Mouse (Mus musculus): ENCODE results near the gene Mlycd.

DNA sequence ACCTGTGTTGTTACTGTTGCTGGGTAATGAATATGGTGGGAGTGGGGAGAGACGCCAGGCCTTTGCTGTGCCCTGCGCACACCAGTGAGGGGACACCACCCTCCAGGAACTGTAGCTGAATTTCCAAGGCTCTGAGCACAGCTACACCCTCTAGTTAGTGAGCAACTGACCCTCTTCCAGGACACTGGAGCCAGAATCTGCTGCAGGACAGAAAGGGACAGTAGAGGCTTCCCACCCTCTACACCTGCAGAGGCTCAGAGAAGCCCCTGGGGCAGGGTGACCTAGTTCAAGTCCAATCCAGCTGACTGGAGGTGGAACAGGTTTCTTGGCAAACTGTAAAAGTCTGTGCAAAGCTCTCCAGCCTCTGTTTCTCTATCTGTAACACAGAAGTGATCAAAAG is 44.7 kb downstream of the Mlycd start:
- TF ChIP-seq BHLHE40 (IDR thresholded peaks at IDR 0.05; ENCODE audit: low read depth, low read length) (no peak), MEF2A (IDR thresholded peaks at IDR 0.05; ENCODE audit: borderline replicate concordance, low read depth, low read length) (no peak), MXI1 (IDR thresholded peaks at IDR 0.05; ENCODE audit: low read depth, low read length) (no peak), CTCF (conservative IDR thresholded peaks at IDR 0.05 in 1 of 2, IDR thresholded peaks at IDR 0.05 in 1 of 2; ENCODE audit: low read depth in 2 of 2, low read length in 2 of 2) (no peak), USF2 (conservative IDR thresholded peaks at IDR 0.05; ENCODE audit: low read depth, low read length) (no peak)
